Mouse (Mus musculus): ENCODE results near the gene 0610030E20Rik. TPM values are rescaled to one million over a fixed set of nuclear protein-coding genes. Genes with fewer than 3 reads are reported as not detected.

The 0610030E20Rik gene
- polyA plus RNA-seq, 1 experiment from 2014 or later = 20.2 TPM

GRCm38 (mm10) chr6:72380131-72380770 lies 33.1 kb downstream of the 0610030E20Rik start, which contains the start of gene Vamp5:
Vamp5 (minus strand) TSS chr6:72380468.
- Histone ChIP-seq H3K27ac (replicated peaks; ENCODE audit: low read depth, low read length) (no peak within 1 kb of the TSS), H3K9me3 (ENCODE audit: control insufficient read depth, low read length) (no peaks in the 10 kb centered on the region), H3K36me3 (ENCODE audit: control insufficient read depth, insufficient read depth, low read length) (no peaks in the 10 kb centered on the region; the same call in 1 of the 2 replicates), H3K9ac (ENCODE audit: low read length) (peak within 1 kb of the TSS; percentile 41), H3K4me2 (ENCODE audit: low read depth, severe bottlenecking) (peak within 1 kb of the TSS; percentile 51), H3K27me3 (ENCODE audit: control insufficient read depth, insufficient read depth, low read length) (peaks cover 3% of the 10 kb centered on the region; the same call in 1 of the 2 replicates), H3K4me1 (ENCODE audit: control insufficient read depth, insufficient read depth, low read length) (peaks cover 8% of the 10 kb centered on the region), H3K4me3 (ENCODE audit: low read depth, low read length) (peak within 1 kb of the TSS; percentile 39)
- peak; percentile 61 for ATAC-seq (ENCODE audit: insufficient number of reproducible peaks, low FRiP score, low TSS enrichment, low read depth)
- peak; percentile 62 for DNase-seq (ENCODE audit: low spot score)
- 1% methylated on average over 48 of the region's 49 CpGs for WGBS

GRCm38 (mm10) chr6:72382494-72382893 lies 35.4 kb downstream of the 0610030E20Rik start:
- Histone ChIP-seq H3K4me2 (ENCODE audit: low read depth, severe bottlenecking) (no peak overlapping the region), H3K4me1 (ENCODE audit: control insufficient read depth, insufficient read depth, low read length) (peaks cover 8% of the 10 kb centered on the region), H3K36me3 (ENCODE audit: control insufficient read depth, insufficient read depth, low read length) (no peaks in the 10 kb centered on the region; the same call in 1 of the 2 replicates), H3K9ac (ENCODE audit: low read length) (no peak overlapping the region), H3K9me3 (ENCODE audit: control insufficient read depth, low read length) (no peaks in the 10 kb centered on the region), H3K27ac (replicated peaks; ENCODE audit: low read depth, low read length) (no peak overlapping the region), H3K27me3 (ENCODE audit: control insufficient read depth, insufficient read depth, low read length) (peaks cover 3% of the 10 kb centered on the region; the same call in 1 of the 2 replicates), H3K4me3 (ENCODE audit: low read depth, low read length) (no peak overlapping the region)
- WGBS = 85% methylated on average over 6 of the region's 6 CpGs
- ATAC-seq (ENCODE audit: insufficient number of reproducible peaks, low FRiP score, low TSS enrichment, low read depth) = no peak
- no peak for DNase-seq (ENCODE audit: low spot score)

GRCm38 (mm10) chr6:72383142-72383820 lies 36.2 kb downstream of the 0610030E20Rik start:
- H3K9ac ChIP-seq (ENCODE audit: low read length) = no peak overlapping the region
- no peaks in the 10 kb centered on the region for H3K9me3 ChIP-seq (ENCODE audit: control insufficient read depth, low read length)
- peaks cover 10% of the 10 kb centered on the region for H3K4me1 ChIP-seq (ENCODE audit: control insufficient read depth, insufficient read depth, low read length)
- no peak overlapping the region for H3K4me3 ChIP-seq (ENCODE audit: low read depth, low read length)
- ATAC-seq (ENCODE audit: insufficient number of reproducible peaks, low FRiP score, low TSS enrichment, low read depth) (no peak), DNase-seq (ENCODE audit: low spot score) (no peak)
- no peak overlapping the region for H3K27ac ChIP-seq (replicated peaks; ENCODE audit: low read depth, low read length)
- no peak overlapping the region for H3K4me2 ChIP-seq (ENCODE audit: low read depth, severe bottlenecking)
- WGBS = 87% methylated on average over 6 of the region's 6 CpGs
- peaks cover 3% of the 10 kb centered on the region; the same call in 1 of the 2 replicates for H3K27me3 ChIP-seq (ENCODE audit: control insufficient read depth, insufficient read depth, low read length)
- H3K36me3 ChIP-seq (ENCODE audit: control insufficient read depth, insufficient read depth, low read length) = no peaks in the 10 kb centered on the region; the same call in 1 of the 2 replicates

- DNase-seq (ENCODE audit: low spot score) (no peak), ATAC-seq (ENCODE audit: insufficient number of reproducible peaks, low FRiP score, low TSS enrichment, low read depth) (no peak)
- H3K4me2 ChIP-seq (ENCODE audit: low read depth, severe bottlenecking) = no peak overlapping the region
- no peak overlapping the region for H3K27ac ChIP-seq (replicated peaks; ENCODE audit: low read depth, low read length)
- no peaks in the 10 kb centered on the region for H3K9me3 ChIP-seq (ENCODE audit: control insufficient read depth, low read length)
- H3K27me3 ChIP-seq (ENCODE audit: control insufficient read depth, insufficient read depth, low read length) = peaks cover 3% of the 10 kb centered on the region; the same call in 1 of the 2 replicates
- H3K4me3 ChIP-seq (ENCODE audit: low read depth, low read length) = no peak overlapping the region
- no peaks in the 10 kb centered on the region; the same call in 1 of the 2 replicates for H3K36me3 ChIP-seq (ENCODE audit: control insufficient read depth, insufficient read depth, low read length)
- no peak overlapping the region for H3K9ac ChIP-seq (ENCODE audit: low read length)
- WGBS = 93% methylated on average over 7 of the region's 7 CpGs
- H3K4me1 ChIP-seq (ENCODE audit: control insufficient read depth, insufficient read depth, low read length) = peaks cover 16% of the 10 kb centered on the region
Measured at GRCm38 (mm10) chr6:72383952-72384351, 36.8 kb downstream of the 0610030E20Rik start.

GRCm38 (mm10) chr6:72385258-72385657 lies 38.1 kb downstream of the 0610030E20Rik start:
- Histone ChIP-seq H3K27me3 (ENCODE audit: control insufficient read depth, insufficient read depth, low read length) (no peaks in the 10 kb centered on the region; the same call in 1 of the 2 replicates), H3K4me2 (ENCODE audit: low read depth, severe bottlenecking) (no peak overlapping the region), H3K36me3 (ENCODE audit: control insufficient read depth, insufficient read depth, low read length) (no peaks in the 10 kb centered on the region; the same call in 1 of the 2 replicates), H3K27ac (replicated peaks; ENCODE audit: low read depth, low read length) (no peak overlapping the region), H3K9me3 (ENCODE audit: control insufficient read depth, low read length) (no peaks in the 10 kb centered on the region), H3K9ac (ENCODE audit: low read length) (no peak overlapping the region), H3K4me1 (ENCODE audit: control insufficient read depth, insufficient read depth, low read length) (peaks cover 19% of the 10 kb centered on the region), H3K4me3 (ENCODE audit: low read depth, low read length) (no peak overlapping the region)
- WGBS = 84% methylated on average over 4 of the region's 4 CpGs
- ATAC-seq (ENCODE audit: insufficient number of reproducible peaks, low FRiP score, low TSS enrichment, low read depth) (no peak), DNase-seq (ENCODE audit: low spot score) (no peak)

GRCm38 (mm10) chr6:72386561-72386960 lies 39.4 kb downstream of the 0610030E20Rik start:
- H3K9me3 ChIP-seq (ENCODE audit: control insufficient read depth, low read length) = no peaks in the 10 kb centered on the region
- H3K4me1 ChIP-seq (ENCODE audit: control insufficient read depth, insufficient read depth, low read length) = peaks cover 17% of the 10 kb centered on the region
- no peak overlapping the region for H3K4me3 ChIP-seq (ENCODE audit: low read depth, low read length)
- H3K4me2 ChIP-seq (ENCODE audit: low read depth, severe bottlenecking) = no peak overlapping the region
- no peak overlapping the region for H3K27ac ChIP-seq (replicated peaks; ENCODE audit: low read depth, low read length)
- WGBS = 90% methylated on average over 2 of the region's 2 CpGs
- DNase-seq (ENCODE audit: low spot score) (no peak), ATAC-seq (ENCODE audit: insufficient number of reproducible peaks, low FRiP score, low TSS enrichment, low read depth) (no peak)
- H3K27me3 ChIP-seq (ENCODE audit: control insufficient read depth, insufficient read depth, low read length) = no peaks in the 10 kb centered on the region
- H3K36me3 ChIP-seq (ENCODE audit: control insufficient read depth, insufficient read depth, low read length) = no peaks in the 10 kb centered on the region; the same call in 1 of the 2 replicates
- no peak overlapping the region for H3K9ac ChIP-seq (ENCODE audit: low read length)

GRCm38 (mm10) chr6:72387816-72388215 lies 40.7 kb downstream of the 0610030E20Rik start:
- ATAC-seq (ENCODE audit: insufficient number of reproducible peaks, low FRiP score, low TSS enrichment, low read depth) = no peak
- H3K27me3 ChIP-seq (ENCODE audit: control insufficient read depth, insufficient read depth, low read length) = no peaks in the 10 kb centered on the region
- no peak overlapping the region for H3K4me3 ChIP-seq (ENCODE audit: low read depth, low read length)
- no peak overlapping the region for H3K9ac ChIP-seq (ENCODE audit: low read length)
- no peak overlapping the region for H3K27ac ChIP-seq (replicated peaks; ENCODE audit: low read depth, low read length)
- no peak for DNase-seq (ENCODE audit: low spot score)
- no peaks in the 10 kb centered on the region; the same call in 1 of the 2 replicates for H3K36me3 ChIP-seq (ENCODE audit: control insufficient read depth, insufficient read depth, low read length)
- H3K4me2 ChIP-seq (ENCODE audit: low read depth, severe bottlenecking) = peak overlapping the region; percentile 3; the same call in 1 of the 2 replicates
- peaks cover 17% of the 10 kb centered on the region for H3K4me1 ChIP-seq (ENCODE audit: control insufficient read depth, insufficient read depth, low read length)
- no peaks in the 10 kb centered on the region for H3K9me3 ChIP-seq (ENCODE audit: control insufficient read depth, low read length)
- WGBS = 47% methylated on average over 3 of the region's 3 CpGs

- H3K4me1 ChIP-seq (ENCODE audit: control insufficient read depth, insufficient read depth, low read length) = peaks cover 17% of the 10 kb centered on the region
- no peaks in the 10 kb centered on the region; the same call in 1 of the 2 replicates for H3K36me3 ChIP-seq (ENCODE audit: control insufficient read depth, insufficient read depth, low read length)
- no peak overlapping the region for H3K9ac ChIP-seq (ENCODE audit: low read length)
- 43% methylated on average over 10 of the region's 10 CpGs for WGBS
- no peak for DNase-seq (ENCODE audit: low spot score)
- H3K9me3 ChIP-seq (ENCODE audit: control insufficient read depth, low read length) = no peaks in the 10 kb centered on the region
- H3K4me2 ChIP-seq (ENCODE audit: low read depth, severe bottlenecking) = peak overlapping the region; percentile 3; the same call in 1 of the 2 replicates
- no peaks in the 10 kb centered on the region for H3K27me3 ChIP-seq (ENCODE audit: control insufficient read depth, insufficient read depth, low read length)
- H3K27ac ChIP-seq (replicated peaks; ENCODE audit: low read depth, low read length) = no peak overlapping the region
- H3K4me3 ChIP-seq (ENCODE audit: low read depth, low read length) = no peak overlapping the region
- no peak for ATAC-seq (ENCODE audit: insufficient number of reproducible peaks, low FRiP score, low TSS enrichment, low read depth)
Measured at GRCm38 (mm10) chr6:72388266-72388665, 41.1 kb downstream of the 0610030E20Rik start.

All from limb, embryonic 11.5 days (tissue).